Mouse (Mus musculus): ENCODE measurements around the gene Slc24a3.

DNA sequence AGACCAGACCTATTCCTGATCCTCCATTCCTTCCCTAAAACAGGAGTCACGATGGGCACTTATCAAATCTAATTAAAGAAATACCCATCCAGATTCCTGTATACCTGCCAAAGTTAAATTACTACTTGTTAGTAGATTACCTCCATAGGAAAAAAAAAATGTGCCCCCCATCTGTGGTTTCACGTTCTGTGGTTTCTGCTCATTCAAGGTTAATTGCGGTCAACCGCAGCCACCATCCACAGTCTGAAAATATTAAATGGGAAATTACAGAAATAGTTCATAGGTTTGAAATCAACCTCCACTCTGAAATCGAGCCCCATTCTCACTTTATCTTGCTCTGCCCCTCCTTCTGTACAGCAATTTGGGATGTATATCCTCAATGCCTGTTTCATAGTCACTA is 440.3 kb downstream of the Slc24a3 start:
- no peak for TF ChIP-seq POLR2A (IDR thresholded peaks at IDR 0.05; ENCODE audit: insufficient read depth, low read depth, low read length)
- no peak for TF ChIP-seq CTCF (IDR thresholded peaks at IDR 0.05; ENCODE audit: insufficient read depth, low read depth, low read length)
